Comparison of ENCODE assay signal across 21 mouse cellular contexts in the genomic region with DNA sequence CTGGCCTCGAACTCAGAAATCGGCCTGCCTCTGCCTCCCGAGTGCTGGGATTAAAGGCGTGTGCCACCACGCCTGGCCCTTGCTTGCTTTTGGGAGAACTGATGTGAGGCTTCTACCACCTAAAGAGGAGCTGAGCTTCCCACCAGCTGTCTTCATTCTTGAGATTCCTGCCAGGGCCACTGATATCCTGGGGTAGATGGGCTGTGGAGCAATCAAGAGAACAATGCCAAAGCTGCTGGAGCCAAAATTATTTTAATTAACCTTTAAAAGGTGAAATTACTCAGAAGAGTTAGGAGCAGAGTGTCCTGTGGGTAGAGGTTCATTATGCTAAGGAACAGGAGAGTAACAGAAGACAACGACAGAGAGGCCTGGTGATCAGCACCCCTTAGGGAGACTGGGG.
A peak's percentile ranks its signal among the peaks of the same experiment; 100 is the strongest.
DNase-seq lines count a peak whose midpoint lies in the region; ATAC-seq and TF ChIP-seq lines count a peak whose summit lies in the region.
"Had no signal": no experiment of that assay in that cellular context is flagged by ENCODE, and none has a peak within 500 bp of the region (broad histone marks: within the 10 kb centered on the region; RNA-seq: fewer than 3 reads in every experiment).

No protein-coding gene starts in this region.

- no peaks in the 10 kb centered on the region for H3K27me3 ChIP-seq in forebrain, embryonic 15.5 days
- no peaks in the 10 kb centered on the region for H3K27me3 ChIP-seq in hindbrain, embryonic 11.5 days (ENCODE audit: control insufficient read depth, insufficient read depth, low read length)
- H3K27me3 ChIP-seq: embryonic facial prominence, embryonic 12.5 days; forebrain, embryonic 13.5 days; Patski had no signal

- no peaks in the 10 kb centered on the region for H3K9me3 ChIP-seq in forebrain, embryonic 15.5 days
- no peaks in the 10 kb centered on the region for H3K9me3 ChIP-seq in hindbrain, embryonic 11.5 days (ENCODE audit: control insufficient read depth, low read length)
- H3K9me3 ChIP-seq: embryonic facial prominence, embryonic 10.5 days; embryonic facial prominence, embryonic 12.5 days; forebrain, embryonic 13.5 days; G1E had no signal

- no peak for ATAC-seq in forebrain, embryonic 15.5 days (replicated peaks)
- no peak for ATAC-seq in hindbrain, embryonic 11.5 days (ENCODE audit: low FRiP score)
- ATAC-seq: activated CD4-positive, CD25-positive, alpha-beta regulatory T cell, adult 4 months; forebrain, embryonic 13.5 days; forebrain, embryonic 16.5 days; Patski had no signal

- H3K9ac ChIP-seq in forebrain, embryonic 15.5 days (replicated peaks): no peak overlapping the region
- H3K9ac ChIP-seq in hindbrain, embryonic 11.5 days (ENCODE audit: low read depth, low read length): no peak overlapping the region
- H3K9ac ChIP-seq: embryonic facial prominence, embryonic 12.5 days; forebrain, embryonic 13.5 days had no signal

- 0 out of 2 replicates have a peak, but pooled peaks cover 4% of the 10 kb centered on the region for H3K36me3 ChIP-seq in forebrain, embryonic 15.5 days
- H3K36me3 ChIP-seq in hindbrain, embryonic 11.5 days (ENCODE audit: control insufficient read depth, insufficient read depth, low read length): no peaks in the 10 kb centered on the region

- H3K4me1 ChIP-seq in forebrain, embryonic 15.5 days: no peaks in the 10 kb centered on the region
- no peaks in the 10 kb centered on the region; the same call in 1 of the 2 replicates for H3K4me1 ChIP-seq in hindbrain, embryonic 11.5 days (replicated peaks; ENCODE audit: control insufficient read depth, insufficient read depth, low read length)
- H3K4me1 ChIP-seq: forebrain, embryonic 13.5 days had no signal

- H3K4me3 ChIP-seq in layer of hippocampus, adult 2 months: no peak overlapping the region
- no peak overlapping the region for H3K4me3 ChIP-seq in forebrain, embryonic 15.5 days
- H3K4me3 ChIP-seq in hindbrain, embryonic 11.5 days (ENCODE audit: low read depth, low read length): no peak overlapping the region
- H3K4me3 ChIP-seq: embryonic facial prominence, embryonic 10.5 days; embryonic facial prominence, embryonic 12.5 days; forebrain, embryonic 13.5 days had no signal

- WGBS in forebrain, embryonic 15.5 days: 85% methylated on average over 6 of the region's 6 CpGs
- WGBS in hindbrain, embryonic 11.5 days: 77% methylated on average over 5 of the region's 6 CpGs

- H3K27ac ChIP-seq in layer of hippocampus, adult 2 months: 0 out of 2 replicates have a peak overlapping the region, but pooled peaks have one; percentile 7
- no peak overlapping the region for H3K27ac ChIP-seq in forebrain, embryonic 15.5 days (replicated peaks)
- H3K27ac ChIP-seq in hindbrain, embryonic 11.5 days (ENCODE audit: low read depth, low read length): no peak overlapping the region
- H3K27ac ChIP-seq: embryonic facial prominence, embryonic 10.5 days; embryonic facial prominence, embryonic 12.5 days; forebrain, embryonic 13.5 days had no signal

- DNase-seq in layer of hippocampus, adult 2 months (ENCODE audit: low spot score in 2 of 2): no peak
- no peak for DNase-seq in layer of hippocampus, adult 18-20 months (ENCODE audit: low spot score in 2 of 2)
- DNase-seq in ES-CJ7 (ENCODE audit: low read depth, low spot score): peak; percentile 44
- peak; percentile 70 for DNase-seq in R1 (ENCODE audit: low read depth, low spot score)
- no peak for DNase-seq in cerebellum, postnatal 4 days (ENCODE audit: low spot score in 2 of 2)
- no peak for DNase-seq in hindbrain, embryonic 11.5 days (ENCODE audit: low spot score)
- DNase-seq: adrenal gland, adult 8-10 months; adrenal gland, postnatal 25 days; cerebellum, adult 11-12 months; cerebellum, adult 2 months; cerebellum, adult 9-10 months; cerebellum, postnatal 10 days; cerebellum, postnatal 25 days had no signal

- TF ChIP-seq CTCF in layer of hippocampus, adult 2 months (conservative IDR thresholded peaks at IDR 0.05): no peak

- no peak overlapping the region for H3K4me2 ChIP-seq in forebrain, embryonic 15.5 days (replicated peaks)
- H3K4me2 ChIP-seq in hindbrain, embryonic 11.5 days (replicated peaks; ENCODE audit: low read depth, low read length): no peak overlapping the region
- H3K4me2 ChIP-seq: embryonic facial prominence, embryonic 12.5 days; forebrain, embryonic 13.5 days had no signal

Comparison
In these comparisons a context has a peak if more than half of its experiments do, and no peak if none do; other contexts are left out.
1. DNase-seq: peak in ES-CJ7 (single experiment) and R1 (single experiment); none in layer of hippocampus, adult 2 months (0 of 2), layer of hippocampus, adult 18-20 months (0 of 2), cerebellum, postnatal 4 days (0 of 2) and hindbrain, embryonic 11.5 days (single experiment).